Mouse (Mus musculus): ENCODE data around the gene Map2k4. TPM values are rescaled to one million over a fixed set of nuclear protein-coding genes. Genes with fewer than 3 reads are reported as not detected.

Map2k4 gene
- polyA plus RNA-seq, 1 experiment from 2014 or later, result 77.5 TPM

DNA sequence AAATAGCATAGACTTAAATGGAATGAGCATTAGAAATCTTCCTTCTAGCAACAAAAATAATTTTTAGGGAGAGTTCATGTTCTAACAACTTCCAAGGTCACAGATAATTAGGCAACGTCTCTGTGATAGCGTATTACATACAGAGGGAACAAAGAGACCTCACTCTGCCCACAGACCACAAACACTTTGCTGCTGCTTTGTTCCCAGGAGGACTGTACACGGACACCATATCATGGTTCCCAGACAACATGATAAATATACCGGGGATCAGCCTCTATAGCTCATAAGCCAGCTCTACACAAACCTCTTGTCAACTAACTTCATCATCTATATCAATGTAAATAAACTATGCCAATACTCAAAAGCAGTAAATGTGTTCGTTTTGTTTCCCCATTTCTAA lies 18.1 kb downstream of the Map2k4 start:
- no peaks in the 10 kb centered on the region for H3K36me3 ChIP-seq
- no peak overlapping the region for H3K4me2 ChIP-seq
- 72% methylated on average over 5 of the region's 5 CpGs for WGBS
- ATAC-seq (ENCODE audit: low FRiP score), result no peak
- peaks cover 12% of the 10 kb centered on the region for H3K4me1 ChIP-seq (replicated peaks)
- H3K27me3 ChIP-seq, result no peaks in the 10 kb centered on the region
- no peak overlapping the region for H3K9ac ChIP-seq
- H3K27ac ChIP-seq, result no peak overlapping the region
- H3K4me3 ChIP-seq, result no peak overlapping the region
- H3K9me3 ChIP-seq, result no peaks in the 10 kb centered on the region

DNA sequence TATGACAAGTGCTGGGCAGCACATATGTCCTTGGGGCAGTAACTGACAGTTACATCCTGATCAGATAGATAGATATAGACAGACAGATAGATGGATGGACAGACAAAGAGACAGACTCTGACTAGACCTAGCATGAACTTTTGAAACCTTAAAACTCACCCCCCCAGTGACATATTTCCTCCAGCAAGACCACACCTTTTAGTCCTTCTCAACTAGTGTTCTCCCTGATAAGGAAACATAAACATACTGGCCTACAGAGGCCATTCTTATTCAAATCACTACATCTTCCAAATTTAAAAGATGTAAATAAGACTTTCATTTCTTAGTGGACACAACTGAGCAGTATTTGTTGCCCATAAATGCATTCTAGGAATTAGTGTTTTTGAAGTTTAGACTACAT lies 19.7 kb downstream of the Map2k4 start:
- no peak for ATAC-seq (ENCODE audit: low FRiP score)
- H3K4me2 ChIP-seq, result no peak overlapping the region
- H3K4me1 ChIP-seq (replicated peaks), result peaks cover 12% of the 10 kb centered on the region
- H3K27ac ChIP-seq, result no peak overlapping the region
- no peak overlapping the region for H3K4me3 ChIP-seq
- H3K27me3 ChIP-seq, result no peaks in the 10 kb centered on the region
- no peak overlapping the region for H3K9ac ChIP-seq
- H3K36me3 ChIP-seq, result no peaks in the 10 kb centered on the region
- H3K9me3 ChIP-seq, result no peaks in the 10 kb centered on the region

DNA sequence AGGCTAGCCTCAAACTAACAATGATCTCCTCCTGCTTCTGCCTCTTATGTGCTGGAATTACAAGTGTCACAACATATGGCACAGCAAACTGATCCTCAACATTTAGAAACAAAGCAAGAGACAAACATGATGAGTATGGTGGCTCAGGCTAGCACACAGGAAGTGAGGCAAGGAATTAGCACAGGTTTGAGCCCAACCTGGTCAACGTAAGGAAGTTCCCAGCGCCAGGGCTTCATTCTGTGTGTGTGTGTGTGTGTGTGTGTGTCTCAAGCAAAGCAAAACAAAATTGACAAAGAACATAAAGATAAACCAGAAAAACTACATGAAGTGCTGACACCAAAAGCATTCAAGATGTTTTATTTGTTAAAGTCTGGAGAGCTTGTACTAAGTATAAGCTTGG lies 27.2 kb downstream of the Map2k4 start:
- Histone ChIP-seq H3K4me3 (no peak overlapping the region), H3K9ac (no peak overlapping the region), H3K4me2 (no peak overlapping the region), H3K27ac (no peak overlapping the region), H3K27me3 (no peaks in the 10 kb centered on the region), H3K9me3 (no peaks in the 10 kb centered on the region), H3K4me1 (replicated peaks) (no peaks in the 10 kb centered on the region), H3K36me3 (no peaks in the 10 kb centered on the region)
- WGBS, result 96% methylated on average over 2 of the region's 2 CpGs
- no peak for ATAC-seq (ENCODE audit: low FRiP score)

DNA sequence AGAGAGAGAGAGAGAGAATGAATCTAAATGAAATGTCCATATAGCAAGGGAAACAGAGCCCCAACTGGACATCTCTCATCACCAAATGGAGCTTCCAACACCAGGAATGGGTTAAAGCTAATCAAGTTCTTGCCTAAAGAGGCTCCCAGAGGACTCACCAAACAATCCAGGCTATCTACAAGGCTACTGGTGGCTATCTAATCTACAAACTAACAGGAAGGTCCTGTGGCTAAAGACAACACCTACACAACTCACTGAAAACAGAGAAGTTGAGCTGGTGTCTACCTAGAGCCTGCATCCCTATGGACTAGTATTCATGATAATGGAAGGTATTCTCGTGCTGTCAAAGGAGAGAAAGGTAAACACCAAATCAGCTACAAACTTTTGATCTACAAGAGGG lies 28.7 kb downstream of the Map2k4 start:
- 0 out of 2 replicates have a peak, but pooled peaks cover 2% of the 10 kb centered on the region for H3K36me3 ChIP-seq
- H3K4me3 ChIP-seq, result no peak overlapping the region
- H3K9ac ChIP-seq, result no peak overlapping the region
- no peaks in the 10 kb centered on the region for H3K27me3 ChIP-seq
- H3K4me1 ChIP-seq (replicated peaks), result no peaks in the 10 kb centered on the region
- H3K4me2 ChIP-seq, result no peak overlapping the region
- H3K9me3 ChIP-seq, result no peaks in the 10 kb centered on the region
- no peak overlapping the region for H3K27ac ChIP-seq
- ATAC-seq (ENCODE audit: low FRiP score), result no peak
- 100% methylated on average over 1 of the region's 1 CpGs for WGBS

DNA sequence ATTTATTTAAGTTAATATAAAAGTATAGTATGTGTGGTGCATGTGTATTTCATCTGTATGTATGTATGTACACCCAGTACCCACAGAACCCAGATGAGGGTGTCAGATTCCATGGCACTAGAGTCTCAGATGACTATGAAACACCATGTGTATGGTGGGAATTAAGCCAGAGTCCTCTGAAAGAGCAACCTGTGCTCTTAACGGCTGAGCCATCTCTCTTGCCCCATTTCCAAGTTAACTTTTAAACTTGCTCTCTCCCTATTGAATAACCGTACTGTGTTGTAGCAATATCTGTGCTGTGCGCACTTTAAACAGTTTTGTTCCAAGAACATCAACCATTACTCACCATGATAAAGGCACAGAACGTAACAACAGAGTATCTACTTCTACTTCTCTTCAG lies 33.9 kb downstream of the Map2k4 start:
- Histone ChIP-seq H3K4me3 (no peak overlapping the region), H3K4me1 (replicated peaks) (no peaks in the 10 kb centered on the region), H3K4me2 (no peak overlapping the region), H3K9ac (no peak overlapping the region), H3K9me3 (no peaks in the 10 kb centered on the region), H3K27ac (no peak overlapping the region), H3K27me3 (no peaks in the 10 kb centered on the region), H3K36me3 (peaks cover 10% of the 10 kb centered on the region; the same call in 1 of the 2 replicates)
- ATAC-seq (ENCODE audit: low FRiP score), result no peak
- 93% methylated on average over 4 of the region's 4 CpGs for WGBS

DNA sequence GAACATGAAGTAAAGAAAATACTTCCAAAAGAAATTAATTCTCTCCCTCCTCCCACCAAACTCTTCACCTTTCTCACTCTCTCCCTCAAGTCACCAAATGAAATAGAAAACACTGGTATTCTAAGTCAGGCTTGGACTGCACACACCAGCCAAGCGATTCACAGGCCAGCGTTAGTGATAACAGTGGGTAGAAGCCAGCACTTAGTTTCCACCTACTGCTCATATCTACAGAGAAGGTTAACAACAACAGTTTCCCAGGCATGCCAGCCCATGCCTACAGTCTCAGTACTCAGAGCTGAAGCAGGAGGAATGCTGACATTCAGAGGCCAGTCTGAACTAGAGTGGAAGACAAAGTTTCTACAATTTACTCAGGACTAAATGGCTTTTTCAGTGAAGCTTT lies 34.5 kb downstream of the Map2k4 start:
- H3K4me1 ChIP-seq (replicated peaks), result no peaks in the 10 kb centered on the region
- H3K27ac ChIP-seq, result no peak overlapping the region
- 95% methylated on average over 2 of the region's 2 CpGs for WGBS
- H3K4me2 ChIP-seq, result no peak overlapping the region
- no peak for ATAC-seq (ENCODE audit: low FRiP score)
- no peaks in the 10 kb centered on the region for H3K27me3 ChIP-seq
- H3K9me3 ChIP-seq, result no peaks in the 10 kb centered on the region
- no peak overlapping the region for H3K4me3 ChIP-seq
- no peak overlapping the region for H3K9ac ChIP-seq
- peaks cover 10% of the 10 kb centered on the region; the same call in 1 of the 2 replicates for H3K36me3 ChIP-seq

DNA sequence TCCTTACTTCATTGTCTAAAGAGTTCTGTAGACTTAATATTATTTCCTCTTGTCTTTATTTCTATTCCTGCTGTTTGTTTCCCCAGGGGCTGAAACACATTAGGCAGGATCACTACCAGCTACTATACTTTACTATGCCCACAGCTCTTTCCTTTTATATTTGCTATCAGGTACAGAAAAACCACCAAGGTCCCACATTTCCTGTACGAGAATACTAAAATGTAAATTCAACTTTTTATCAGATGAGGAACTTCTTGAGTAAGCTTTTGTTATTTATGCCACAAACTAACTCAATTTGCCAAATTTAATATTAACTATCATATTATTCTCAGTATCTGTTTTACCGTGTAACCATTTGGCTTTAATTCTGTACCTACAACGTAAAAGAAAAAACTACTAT lies 37.6 kb downstream of the Map2k4 start:
- ATAC-seq (ENCODE audit: low FRiP score), result no peak

DNA sequence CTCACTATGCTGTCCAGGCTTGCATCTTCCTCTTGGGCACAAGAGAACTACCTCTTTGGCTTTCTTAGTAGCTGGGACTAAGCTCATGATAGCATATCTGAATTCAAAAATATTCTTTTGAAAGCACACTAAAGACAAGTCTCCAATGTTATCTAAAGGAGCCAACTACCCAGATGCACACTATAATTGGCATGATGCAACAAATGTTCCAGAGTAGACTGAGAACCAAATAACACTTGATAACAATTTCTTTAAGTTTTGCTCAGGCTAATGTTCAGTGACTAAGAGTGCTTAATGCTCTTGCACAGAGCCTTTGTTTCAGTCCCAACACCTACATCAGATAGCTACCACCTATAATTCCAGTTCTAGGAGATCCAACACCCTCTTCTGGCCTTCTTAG lies 40.7 kb downstream of the Map2k4 start:
- Histone ChIP-seq H3K9ac (no peak overlapping the region), H3K27me3 (no peaks in the 10 kb centered on the region), H3K4me3 (no peak overlapping the region), H3K4me1 (replicated peaks) (peaks cover 10% of the 10 kb centered on the region), H3K36me3 (no peaks in the 10 kb centered on the region), H3K27ac (no peak overlapping the region), H3K9me3 (no peaks in the 10 kb centered on the region), H3K4me2 (no peak overlapping the region)
- no peak for ATAC-seq (ENCODE audit: low FRiP score)

More for the DNA sequence above, 37.6 kb downstream of the Map2k4 start:
- H3K9me3 ChIP-seq, result no peaks in the 10 kb centered on the region
- no peak overlapping the region for H3K4me3 ChIP-seq
- WGBS, result 93% methylated on average over 3 of the region's 3 CpGs
- peaks cover 10% of the 10 kb centered on the region; the same call in 1 of the 2 replicates for H3K36me3 ChIP-seq
- no peak overlapping the region for H3K9ac ChIP-seq
- H3K4me1 ChIP-seq (replicated peaks), result peaks cover 9% of the 10 kb centered on the region
- no peak overlapping the region for H3K4me2 ChIP-seq
- no peak overlapping the region for H3K27ac ChIP-seq
- H3K27me3 ChIP-seq, result no peaks in the 10 kb centered on the region

DNA sequence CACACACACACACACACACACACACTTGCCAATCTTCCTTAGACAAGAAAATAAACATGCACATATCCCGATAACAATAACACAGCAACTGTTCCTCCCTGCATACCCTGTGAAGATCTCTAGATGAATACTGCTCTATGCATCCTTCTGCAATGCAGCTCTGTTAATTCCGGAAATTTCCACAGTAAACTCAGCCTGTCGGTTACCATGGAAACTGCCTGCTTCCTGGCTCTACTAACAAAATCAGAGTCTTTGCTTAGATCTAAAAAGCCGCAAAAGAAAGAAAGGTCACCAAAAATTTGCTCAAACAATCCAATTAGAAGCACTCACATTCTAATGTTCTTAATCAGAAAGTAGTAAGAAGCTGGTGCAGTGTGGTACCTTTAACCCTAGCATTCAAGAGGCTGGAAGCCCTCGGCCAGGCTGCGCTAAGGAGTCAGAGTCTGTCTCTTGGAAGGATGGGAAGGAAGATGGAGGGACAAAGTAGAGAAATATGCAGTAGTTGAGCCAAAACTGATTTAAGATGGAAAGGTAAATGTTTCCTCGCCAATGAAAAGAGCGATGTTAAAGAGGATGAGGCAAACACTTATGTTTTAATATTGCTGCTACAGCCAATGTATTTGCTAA lies 42.3 kb downstream of the Map2k4 start:
- H3K4me3 ChIP-seq, result no peak overlapping the region
- 81% methylated on average over 8 of the region's 8 CpGs for WGBS
- peaks cover 13% of the 10 kb centered on the region for H3K4me1 ChIP-seq (replicated peaks)
- peak overlapping the region; percentile 68; the same call in 1 of the 2 replicates for H3K27ac ChIP-seq
- ATAC-seq (ENCODE audit: low FRiP score), result no peak
- H3K4me2 ChIP-seq, result peak overlapping the region; percentile 4; the same call in 1 of the 2 replicates
- H3K27me3 ChIP-seq, result no peaks in the 10 kb centered on the region
- no peak overlapping the region for H3K9ac ChIP-seq
- H3K36me3 ChIP-seq, result no peaks in the 10 kb centered on the region
- H3K9me3 ChIP-seq, result no peaks in the 10 kb centered on the region

DNA sequence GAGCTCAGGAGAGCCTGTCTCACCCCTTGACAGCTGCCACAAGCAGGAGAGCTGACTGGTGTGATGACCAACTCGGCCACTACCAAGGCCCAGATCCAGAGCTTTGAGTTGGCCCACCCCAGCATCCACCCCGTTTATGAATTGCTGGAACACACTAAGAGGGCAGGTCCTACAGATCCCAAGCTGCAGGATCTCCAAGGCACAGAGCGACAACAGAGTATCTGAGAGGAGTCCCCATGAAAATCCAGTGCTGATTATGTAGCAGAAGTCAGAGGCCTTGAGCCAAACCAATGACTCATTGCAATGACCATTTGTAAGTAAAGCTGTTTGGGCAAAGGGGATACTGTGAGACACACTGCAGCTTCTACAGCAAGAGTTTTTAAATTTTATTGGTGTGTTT lies 44.2 kb downstream of the Map2k4 start:
- no peak overlapping the region for H3K4me2 ChIP-seq
- H3K36me3 ChIP-seq, result no peaks in the 10 kb centered on the region
- H3K27ac ChIP-seq, result no peak overlapping the region
- no peak overlapping the region for H3K4me3 ChIP-seq
- 93% methylated on average over 3 of the region's 3 CpGs for WGBS
- no peaks in the 10 kb centered on the region for H3K9me3 ChIP-seq
- H3K27me3 ChIP-seq, result no peaks in the 10 kb centered on the region
- no peak overlapping the region for H3K9ac ChIP-seq
- H3K4me1 ChIP-seq (replicated peaks), result peaks cover 13% of the 10 kb centered on the region
- no peak for ATAC-seq (ENCODE audit: low FRiP score)

DNA sequence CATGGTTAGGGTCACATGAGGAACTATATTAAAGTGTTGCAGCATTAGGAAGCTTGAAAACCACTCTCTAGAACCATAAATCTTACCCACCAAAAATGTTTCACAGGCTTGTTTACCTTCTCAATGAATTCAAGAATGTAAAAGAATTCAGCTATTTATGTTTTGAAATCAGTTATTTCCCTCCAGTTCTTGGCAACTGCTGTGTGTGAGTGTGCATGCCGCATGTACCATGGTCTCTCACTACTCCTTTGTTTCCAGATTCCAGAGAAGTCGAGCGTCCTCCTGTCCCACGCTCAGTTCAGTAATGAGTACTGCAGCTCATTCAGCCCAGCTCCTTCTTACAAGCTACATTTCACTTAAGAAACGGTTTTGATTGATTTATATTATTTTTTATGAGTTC lies 47.3 kb downstream of the Map2k4 start:
- no peak overlapping the region for H3K27ac ChIP-seq
- no peak overlapping the region for H3K4me3 ChIP-seq
- H3K27me3 ChIP-seq, result no peaks in the 10 kb centered on the region
- peaks cover 7% of the 10 kb centered on the region for H3K4me1 ChIP-seq (replicated peaks)
- 90% methylated on average over 5 of the region's 5 CpGs for WGBS
- H3K4me2 ChIP-seq, result no peak overlapping the region
- ATAC-seq (ENCODE audit: low FRiP score), result no peak
- H3K36me3 ChIP-seq, result no peaks in the 10 kb centered on the region
- H3K9me3 ChIP-seq, result no peaks in the 10 kb centered on the region
- H3K9ac ChIP-seq, result no peak overlapping the region

DNA sequence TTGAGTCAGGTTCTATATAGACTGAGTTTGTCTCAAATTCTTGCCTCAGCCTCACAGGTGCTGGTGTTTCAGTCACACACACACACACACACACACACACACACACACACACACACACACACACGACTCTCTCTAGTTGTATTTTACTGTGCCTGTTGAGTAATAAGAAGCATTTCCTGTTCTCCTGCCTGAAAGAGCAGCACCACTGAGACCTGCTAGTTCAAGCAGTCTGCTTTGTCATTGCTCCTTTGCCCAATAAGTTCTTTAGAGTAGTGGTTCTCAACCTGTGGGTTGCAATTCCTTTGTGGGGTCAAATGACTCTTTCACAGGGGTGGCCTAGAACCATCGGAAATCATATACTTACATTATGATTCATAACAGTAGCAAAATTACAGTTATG lies 47.7 kb downstream of the Map2k4 start:
- no peak overlapping the region for H3K4me2 ChIP-seq
- no peak overlapping the region for H3K27ac ChIP-seq
- no peak overlapping the region for H3K9ac ChIP-seq
- peaks cover 3% of the 10 kb centered on the region; the same call in 1 of the 2 replicates for H3K4me1 ChIP-seq (replicated peaks)
- no peak overlapping the region for H3K4me3 ChIP-seq
- H3K36me3 ChIP-seq, result no peaks in the 10 kb centered on the region
- no peaks in the 10 kb centered on the region for H3K9me3 ChIP-seq
- ATAC-seq (ENCODE audit: low FRiP score), result no peak
- no peaks in the 10 kb centered on the region for H3K27me3 ChIP-seq
- 98% methylated on average over 2 of the region's 2 CpGs for WGBS

DNA sequence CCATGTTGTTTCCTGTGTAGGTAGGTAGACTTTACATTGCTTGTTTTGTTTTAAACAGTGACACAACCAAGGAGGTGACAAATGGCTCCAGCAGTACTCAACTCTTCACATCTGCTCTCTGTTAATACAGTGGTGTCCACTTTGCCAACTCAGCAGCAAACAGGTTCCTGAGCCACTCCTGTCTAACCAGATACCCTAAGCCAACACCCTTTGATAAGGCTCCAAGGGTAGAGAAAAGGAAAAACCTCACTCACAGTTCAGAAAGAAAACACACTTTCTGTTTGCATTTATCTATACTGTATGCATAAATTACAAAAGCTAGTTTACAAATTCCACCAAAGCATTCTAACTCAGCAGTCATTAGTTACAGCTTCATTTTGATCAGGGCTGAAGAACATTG lies 48.2 kb downstream of the Map2k4 start:
- H3K4me2 ChIP-seq, result no peak overlapping the region
- no peak overlapping the region for H3K27ac ChIP-seq
- H3K4me3 ChIP-seq, result no peak overlapping the region
- no peaks in the 10 kb centered on the region for H3K36me3 ChIP-seq
- ATAC-seq (ENCODE audit: low FRiP score), result no peak
- H3K4me1 ChIP-seq (replicated peaks), result peaks cover 3% of the 10 kb centered on the region; the same call in 1 of the 2 replicates
- no peaks in the 10 kb centered on the region for H3K27me3 ChIP-seq
- no peaks in the 10 kb centered on the region for H3K9me3 ChIP-seq
- no peak overlapping the region for H3K9ac ChIP-seq

All from hindbrain, embryonic 13.5 days (tissue).